Mouse (Mus musculus): ENCODE data around the gene Olfr773. TPM values are rescaled to one million over a fixed set of nuclear protein-coding genes. Genes with fewer than 3 reads are reported as not detected.

The Olfr773 gene
- not detected in 2 replicates for polyA plus RNA-seq (2021; fragmentation: Nextera tagmentation)
- long read RNA-seq, experiment 1, result 0 reads
- long read RNA-seq, experiment 2, result 0 reads

GRCm38 (mm10) chr10:129187319-129187718 lies at the start of gene Olfr773:
Gene Olfr773 (minus strand): TSS chr10:129187419.

DNA sequence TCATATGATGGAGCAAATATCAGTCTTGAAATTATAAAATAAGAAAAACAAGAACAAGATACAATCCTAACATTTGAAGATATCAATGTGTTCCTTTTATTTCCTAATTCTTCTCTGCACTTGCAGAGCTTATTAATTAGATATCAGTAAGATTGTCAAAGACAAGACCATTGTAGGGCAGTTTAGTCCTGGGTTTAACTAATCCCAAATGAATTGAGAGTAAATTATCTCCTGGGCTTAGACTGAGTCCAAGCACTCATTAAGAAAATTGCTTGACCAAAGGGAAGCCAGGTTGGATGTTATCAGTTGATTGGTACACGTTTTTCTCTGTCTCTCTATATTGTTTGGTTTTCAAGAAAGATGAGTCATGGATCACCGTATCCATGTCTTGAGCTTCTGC lies 48.7 kb upstream of the Olfr773 start, which contains the start of gene Olfr774:
TSS of gene Olfr774 (plus strand) at position 301 of the 400 bp plus-strand sequence.

GRCm38 (mm10) chr10:129177821-129178220 lies 9.4 kb downstream of the Olfr773 start, which contains the start of gene Olfr772:
Gene Olfr772 (minus strand): TSS chr10:129177921.

GRCm38 (mm10) chr10:129164651-129165050 lies 22.6 kb downstream of the Olfr773 start, which contains the start of gene Olfr771:
Gene Olfr771 (minus strand): TSS chr10:129164751.

DNA sequence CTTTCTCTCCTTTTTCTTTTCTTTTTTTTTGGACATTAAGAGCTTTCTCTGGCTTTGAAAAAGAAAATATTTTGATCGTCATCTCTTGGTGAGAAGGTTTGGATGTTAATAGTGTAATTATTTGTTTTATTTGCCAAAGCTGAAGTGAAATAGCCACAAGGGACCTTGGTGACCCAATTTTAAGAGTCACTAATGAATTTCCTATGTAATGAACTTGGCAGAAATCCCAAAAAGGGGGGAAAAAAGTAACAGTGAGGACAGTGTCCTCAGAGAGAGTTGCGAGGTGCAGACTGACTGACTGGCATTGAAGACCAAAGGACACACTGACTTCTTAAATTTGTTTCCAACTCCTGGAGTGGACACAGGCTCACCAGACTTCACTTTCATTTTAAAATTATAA lies 48.3 kb downstream of the Olfr773 start, which contains the start of gene Olfr770:
TSS of gene Olfr770 (minus strand) at position 101 of the 400 bp plus-strand sequence.

Other genes with a start within 250 kb of the Olfr773 start
- gene Mettl7b, start 226.4 kb downstream of the Olfr773 start, polyA plus RNA-seq (2021; fragmentation: Nextera tagmentation), result not detected in 2 replicates
- not detected in 2 replicates for gene Olfr9, start 198.0 kb downstream of the Olfr773 start, polyA plus RNA-seq (2021; fragmentation: Nextera tagmentation)
- gene Olfr763, start 176.6 kb downstream of the Olfr773 start, polyA plus RNA-seq (2021; fragmentation: Nextera tagmentation), result not detected in 2 replicates
- not detected in 2 replicates for gene Olfr764-ps1, start 147.5 kb downstream of the Olfr773 start, polyA plus RNA-seq (2021; fragmentation: Nextera tagmentation)
- gene Olfr765, start 137.4 kb downstream of the Olfr773 start, polyA plus RNA-seq (2021; fragmentation: Nextera tagmentation), result not detected in 2 replicates
- gene Olfr766-ps1, start 118.4 kb downstream of the Olfr773 start, polyA plus RNA-seq (2021; fragmentation: Nextera tagmentation), result not detected in 2 replicates
- not detected in 2 replicates for gene Olfr767, start 104.5 kb downstream of the Olfr773 start, polyA plus RNA-seq (2021; fragmentation: Nextera tagmentation)
- not detected in 2 replicates for gene Olfr768, start 88.0 kb downstream of the Olfr773 start, polyA plus RNA-seq (2021; fragmentation: Nextera tagmentation)
- gene Olfr769, start 69.6 kb downstream of the Olfr773 start, polyA plus RNA-seq (2021; fragmentation: Nextera tagmentation), result not detected in 2 replicates
- not detected in 2 replicates for gene Olfr770, start 48.4 kb downstream of the Olfr773 start, polyA plus RNA-seq (2021; fragmentation: Nextera tagmentation)
- gene Olfr771, start 22.7 kb downstream of the Olfr773 start, polyA plus RNA-seq (2021; fragmentation: Nextera tagmentation), result not detected in 2 replicates
- gene Olfr772, start 9.5 kb downstream of the Olfr773 start, polyA plus RNA-seq (2021; fragmentation: Nextera tagmentation), result not detected in 2 replicates
- gene Olfr774, start 48.8 kb upstream of the Olfr773 start, polyA plus RNA-seq (2021; fragmentation: Nextera tagmentation), result not detected in 2 replicates
- not detected in 2 replicates for gene Olfr775, start 61.0 kb upstream of the Olfr773 start, polyA plus RNA-seq (2021; fragmentation: Nextera tagmentation)
- gene Olfr776, start 71.7 kb upstream of the Olfr773 start, polyA plus RNA-seq (2021; fragmentation: Nextera tagmentation), result not detected in 2 replicates
- not detected in 2 replicates for gene Olfr777, start 84.1 kb upstream of the Olfr773 start, polyA plus RNA-seq (2021; fragmentation: Nextera tagmentation)
- not detected in 2 replicates for gene Olfr780, start 130.7 kb upstream of the Olfr773 start, polyA plus RNA-seq (2021; fragmentation: Nextera tagmentation)
- not detected in 2 replicates for gene Olfr781, start 141.4 kb upstream of the Olfr773 start, polyA plus RNA-seq (2021; fragmentation: Nextera tagmentation)
- gene Olfr782, start 161.4 kb upstream of the Olfr773 start, polyA plus RNA-seq (2021; fragmentation: Nextera tagmentation), result not detected in 2 replicates
- gene Olfr784, start 196.7 kb upstream of the Olfr773 start, polyA plus RNA-seq (2021; fragmentation: Nextera tagmentation), result 0.04 and 0.06 TPM in 2 replicates
- not detected in 2 replicates for gene Olfr785, start 218.0 kb upstream of the Olfr773 start, polyA plus RNA-seq (2021; fragmentation: Nextera tagmentation)
- gene Olfr786, start 239.9 kb upstream of the Olfr773 start, polyA plus RNA-seq (2021; fragmentation: Nextera tagmentation), result not detected in 2 replicates